Mouse (Mus musculus) ES-Bruce4 (cell line): ENCODE data around the gene Raly. TPM values are rescaled to one million over a fixed set of nuclear protein-coding genes. Genes with fewer than 3 reads are reported as not detected.

ENCODE experiments used
- H3K27ac ChIP-seq: 2 replicates; pipeline ENCODE4 v1.5.1; 2012; ENCODE audit warnings: low read length, inconsistent platforms; ENCODE audit not compliant: insufficient read depth
- H3K27me3 ChIP-seq: 2 replicates; pipeline ENCODE4 v1.6.1; 2012; ENCODE audit warnings: mild to moderate bottlenecking, low read length, inconsistent platforms; ENCODE audit not compliant: control insufficient read depth, poor library complexity, insufficient read depth, severe bottlenecking
- H3K36me3 ChIP-seq: 2 replicates; pipeline ENCODE4 v1.6.1; 2012; ENCODE audit warnings: inconsistent platforms, mild to moderate bottlenecking, low read length, moderate library complexity; ENCODE audit not compliant: control insufficient read depth, poor library complexity, insufficient read depth, severe bottlenecking
- H3K4me1 ChIP-seq: one replicate; pipeline ENCODE4 v1.8.1; 2011; ENCODE audit warnings: low read length; ENCODE audit not compliant: control insufficient read depth, insufficient read depth
- H3K4me3 ChIP-seq: 2 replicates; pipeline ENCODE4 v1.5.1; 2011; ENCODE audit warnings: low read depth, mild to moderate bottlenecking, low read length
- H3K9ac ChIP-seq: 2 replicates; pipeline ENCODE4 v1.6.1; 2012; ENCODE audit warnings: low read depth, mild to moderate bottlenecking, inconsistent platforms; ENCODE audit not compliant: poor library complexity, severe bottlenecking
- H3K9me3 ChIP-seq: replicated peaks from 2 replicates; pipeline ENCODE4 v1.6.1; 2012; ENCODE audit warnings: mild to moderate bottlenecking, low read length, inconsistent platforms; ENCODE audit not compliant: control insufficient read depth, poor library complexity, insufficient read depth, severe bottlenecking
- CTCF ChIP-seq: IDR thresholded peaks from one replicate; pipeline ENCODE4 v1.8.1; 2011; ENCODE audit warnings: low read depth, low read length
- EP300 ChIP-seq: IDR thresholded peaks from 2 replicates; pipeline ENCODE4 v1.6.1; 2011; ENCODE audit warnings: low read depth, low read length; ENCODE audit not compliant: insufficient read depth
- POLR2A ChIP-seq: IDR thresholded peaks from one replicate; pipeline ENCODE4 v1.8.1; 2011; ENCODE audit warnings: low read length; ENCODE audit not compliant: insufficient read depth
- polyA plus RNA-seq: library from polyadenylated mRNA; stranded (reverse); fragments of >200 nt; gene quantifications from 2 replicates; pipeline ENCODE4 v1.2.4, GENCODE M21; 2011; ENCODE audit warnings: low read depth; ENCODE audit not compliant: missing spikeins, insufficient read depth, insufficient read length

Raly gene
- polyA plus RNA-seq, 1 experiment: 241 TPM

- TF ChIP-seq EP300: no peak
- no peak for TF ChIP-seq POLR2A
- TF ChIP-seq CTCF: no peak
- H3K9ac ChIP-seq: no peak overlapping the region
These were observed 14.4 kb upstream of the Raly start for GRCm38 (mm10) chr2:154776496-154776895.

GRCm38 (mm10) chr2:154779648-154780047, 11.2 kb upstream of the Raly start:
- no peaks in the 10 kb centered on the region for H3K27me3 ChIP-seq
- TF ChIP-seq EP300 (no peak), CTCF (no peak), POLR2A (no peak)
- H3K9ac ChIP-seq: no peak overlapping the region
- H3K27ac ChIP-seq: no peak overlapping the region
- no peak overlapping the region for H3K4me3 ChIP-seq
- H3K4me1 ChIP-seq: no peaks in the 10 kb centered on the region
- no peaks in the 10 kb centered on the region for H3K36me3 ChIP-seq
- H3K9me3 ChIP-seq: no peaks in the 10 kb centered on the region

More at GRCm38 (mm10) chr2:154776496-154776895, 14.4 kb upstream of the Raly start:
- H3K4me3 ChIP-seq: no peak overlapping the region
- no peaks in the 10 kb centered on the region for H3K9me3 ChIP-seq
- no peak overlapping the region for H3K27ac ChIP-seq
- no peaks in the 10 kb centered on the region for H3K27me3 ChIP-seq
- H3K4me1 ChIP-seq: no peaks in the 10 kb centered on the region
- H3K36me3 ChIP-seq: no peaks in the 10 kb centered on the region

GRCm38 (mm10) chr2:154782361-154782760, 8.5 kb upstream of the Raly start:
- Histone ChIP-seq H3K27ac (no peak overlapping the region), H3K36me3 (no peaks in the 10 kb centered on the region)

GRCm38 (mm10) chr2:154782856-154783650, 7.8 kb upstream of the Raly start:
- no peaks in the 10 kb centered on the region for H3K36me3 ChIP-seq
- TF ChIP-seq CTCF (no peak), POLR2A (no peak), EP300 (no peak)
- H3K27ac ChIP-seq: no peak overlapping the region
- no peak overlapping the region for H3K4me3 ChIP-seq
- peaks cover 2% of the 10 kb centered on the region for H3K4me1 ChIP-seq
- H3K9me3 ChIP-seq: no peaks in the 10 kb centered on the region
- no peaks in the 10 kb centered on the region for H3K27me3 ChIP-seq
- no peak overlapping the region for H3K9ac ChIP-seq

More at GRCm38 (mm10) chr2:154782361-154782760, 8.5 kb upstream of the Raly start:
- Histone ChIP-seq H3K4me3 (no peak overlapping the region), H3K9me3 (no peaks in the 10 kb centered on the region), H3K4me1 (peaks cover 2% of the 10 kb centered on the region), H3K27me3 (no peaks in the 10 kb centered on the region), H3K9ac (no peak overlapping the region)
- no peak for TF ChIP-seq EP300
- TF ChIP-seq POLR2A: no peak
- no peak for TF ChIP-seq CTCF

- peaks cover 2% of the 10 kb centered on the region for H3K4me1 ChIP-seq
- TF ChIP-seq CTCF: no peak
- no peak for TF ChIP-seq EP300
- TF ChIP-seq POLR2A: no peak
- no peak overlapping the region for H3K27ac ChIP-seq
These were observed 5.6 kb upstream of the Raly start for GRCm38 (mm10) chr2:154785284-154785683.

GRCm38 (mm10) chr2:154786187-154786586, 4.7 kb upstream of the Raly start:
- no peaks in the 10 kb centered on the region for H3K9me3 ChIP-seq
- H3K27me3 ChIP-seq: no peaks in the 10 kb centered on the region
- no peaks in the 10 kb centered on the region for H3K36me3 ChIP-seq
- TF ChIP-seq POLR2A: no peak
- TF ChIP-seq CTCF: no peak
- TF ChIP-seq EP300: no peak
- no peak overlapping the region for H3K4me3 ChIP-seq
- H3K4me1 ChIP-seq: peaks cover 2% of the 10 kb centered on the region
- H3K9ac ChIP-seq: no peak overlapping the region
- H3K27ac ChIP-seq: no peak overlapping the region

More at GRCm38 (mm10) chr2:154785284-154785683, 5.6 kb upstream of the Raly start:
- Histone ChIP-seq H3K36me3 (no peaks in the 10 kb centered on the region), H3K9ac (no peak overlapping the region), H3K9me3 (no peaks in the 10 kb centered on the region), H3K4me3 (no peak overlapping the region), H3K27me3 (no peaks in the 10 kb centered on the region)
